8 mouse cellular contexts compared by ENCODE assay signal in the genomic region with DNA sequence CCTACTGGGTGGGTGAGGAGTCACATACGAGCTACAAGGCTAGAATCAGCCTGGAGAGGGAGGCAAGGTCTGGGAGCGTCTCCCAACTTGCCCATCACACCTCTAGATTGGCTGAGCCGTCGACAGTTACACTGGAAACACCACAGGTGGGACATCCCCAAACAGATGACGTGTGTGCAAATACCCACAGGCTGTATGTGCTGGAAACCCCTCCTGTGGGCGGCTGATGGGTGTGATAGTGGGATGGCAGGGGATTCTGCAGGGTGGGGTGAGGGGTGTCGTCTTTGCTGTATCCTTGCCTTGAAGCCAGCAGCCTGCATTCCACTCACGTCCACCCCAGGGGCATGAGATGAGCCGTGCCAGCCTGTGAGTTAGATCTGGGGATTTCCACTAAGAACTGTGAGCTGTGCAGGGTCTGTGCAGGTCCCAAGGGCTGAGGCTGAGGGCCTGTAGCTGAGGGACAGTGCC. TPM values are rescaled to one million over a fixed set of nuclear protein-coding genes. Genes with fewer than 3 reads are reported as not detected.
DNase-seq lines count a peak whose midpoint lies in the region; ATAC-seq and TF ChIP-seq lines count a peak whose summit lies in the region.

No protein-coding gene starts in this region.

- no peaks in the 10 kb centered on the region for H3K9me3 ChIP-seq in forebrain, embryonic 10.5 days
- no peaks in the 10 kb centered on the region for H3K9me3 ChIP-seq in liver, embryonic 11.5 days (ENCODE audit: control insufficient read depth, low read length)
- H3K9me3 ChIP-seq in stomach, postnatal 0 days (ENCODE audit: control insufficient read depth, low read length), result no peaks in the 10 kb centered on the region

- peaks cover 17% of the 10 kb centered on the region for H3K4me1 ChIP-seq in heart, adult 2 months (ENCODE audit: control insufficient read depth, insufficient read depth, low read length)
- peaks cover 49% of the 10 kb centered on the region for H3K4me1 ChIP-seq in forebrain, embryonic 10.5 days
- peaks cover 17% of the 10 kb centered on the region for H3K4me1 ChIP-seq in liver, embryonic 11.5 days (replicated peaks; ENCODE audit: control insufficient read depth, insufficient read depth, low read length)
- H3K4me1 ChIP-seq in stomach, postnatal 0 days (replicated peaks; ENCODE audit: control insufficient read depth, insufficient read depth), result peaks cover 10% of the 10 kb centered on the region

- 45% methylated on average over 9 of the region's 9 CpGs for WGBS in heart, adult 2 months
- WGBS in forebrain, embryonic 10.5 days, result 78% methylated on average over 9 of the region's 9 CpGs
- 62% methylated on average over 9 of the region's 9 CpGs for WGBS in liver, embryonic 11.5 days
- WGBS in stomach, postnatal 0 days, result 37% methylated on average over 9 of the region's 9 CpGs

- DNase-seq in heart, adult 2 months, result no peak
- no peak for DNase-seq in heart, adult 8-10 months (ENCODE audit: low spot score)
- no peak for DNase-seq in forebrain, embryonic 10.5 days (ENCODE audit: extremely low spot score, low spot score)
- no peak for DNase-seq in liver, embryonic 11.5 days (ENCODE audit: low spot score)
- DNase-seq in stomach, postnatal 0 days (ENCODE audit: low spot score), result peak; percentile 22
- DNase-seq in right cerebral cortex, adult 18-20 months, result no peak
- no peak for DNase-seq in thymus, postnatal 0 days (ENCODE audit: low spot score)

- no peak for TF ChIP-seq EP300 in heart, adult 2 months (IDR thresholded peaks at IDR 0.05; ENCODE audit: insufficient read depth, low read depth, low read length)
- no peak for TF ChIP-seq EP300 in stomach, postnatal 0 days (optimal IDR thresholded peaks at IDR 0.05)

- TF ChIP-seq POLR2A in heart, adult 2 months (IDR thresholded peaks at IDR 0.05; ENCODE audit: insufficient read depth, low read depth, low read length), result no peak

- no peaks in the 10 kb centered on the region for H3K27me3 ChIP-seq in heart, adult 2 months (ENCODE audit: control insufficient read depth, insufficient read depth, low read length)
- H3K27me3 ChIP-seq in forebrain, embryonic 10.5 days (ENCODE audit: poor library complexity, severe bottlenecking), result peaks cover 28% of the 10 kb centered on the region
- peaks cover 18% of the 10 kb centered on the region for H3K27me3 ChIP-seq in liver, embryonic 11.5 days (replicated peaks; ENCODE audit: control insufficient read depth, insufficient read depth, low read length)
- H3K27me3 ChIP-seq in stomach, postnatal 0 days (ENCODE audit: control insufficient read depth, insufficient read depth, low read length), result no peaks in the 10 kb centered on the region

- peak; percentile 55 for ATAC-seq in CD4-positive, CD25-positive, alpha-beta regulatory T cell, adult 4 months
- no peak for ATAC-seq in liver, embryonic 11.5 days (replicated peaks; ENCODE audit: low FRiP score)
- ATAC-seq in stomach, postnatal 0 days (ENCODE audit: low FRiP score, low TSS enrichment), result no peak; the same call in 1 of the 2 replicates

- H3K4me2 ChIP-seq in liver, embryonic 11.5 days, result peak overlapping the region; percentile 58
- H3K4me2 ChIP-seq in stomach, postnatal 0 days (replicated peaks; ENCODE audit: low read depth), result peak overlapping the region; percentile 65

- intact Hi-C loops in heart, adult 2 months (cut with DNase I), result loop anchor here (5.0 kb wide), 1 partner anchor 38 kb away; a partner anchor contains a TSS

- H3K9ac ChIP-seq in heart, adult 2 months (ENCODE audit: low read depth, low read length), result peak overlapping the region; percentile 71
- peak overlapping the region; percentile 63 for H3K9ac ChIP-seq in liver, embryonic 11.5 days (ENCODE audit: low read depth, low read length)
- H3K9ac ChIP-seq in stomach, postnatal 0 days (ENCODE audit: low read length), result peak overlapping the region; percentile 68

- no peaks in the 10 kb centered on the region for H3K36me3 ChIP-seq in heart, adult 2 months (ENCODE audit: control insufficient read depth, insufficient read depth, low read length)
- H3K36me3 ChIP-seq in forebrain, embryonic 10.5 days (replicated peaks), result peaks cover 35% of the 10 kb centered on the region
- no peaks in the 10 kb centered on the region for H3K36me3 ChIP-seq in liver, embryonic 11.5 days (ENCODE audit: control insufficient read depth, insufficient read depth, low read length)
- H3K36me3 ChIP-seq in stomach, postnatal 0 days (ENCODE audit: control insufficient read depth, insufficient read depth, low read length), result no peaks in the 10 kb centered on the region

- H3K79me2 ChIP-seq in heart, adult 2 months (replicated peaks; ENCODE audit: control insufficient read depth, insufficient read depth, low read length), result no peaks in the 10 kb centered on the region

- H3K27ac ChIP-seq in heart, adult 2 months, result peak overlapping the region; percentile 82
- peak overlapping the region; percentile 91 for H3K27ac ChIP-seq in forebrain, embryonic 10.5 days
- H3K27ac ChIP-seq in liver, embryonic 11.5 days (ENCODE audit: low read depth, low read length), result no peak overlapping the region
- peak overlapping the region; percentile 90 for H3K27ac ChIP-seq in stomach, postnatal 0 days (replicated peaks)

- no peak for TF ChIP-seq CTCF in heart, adult 2 months (IDR thresholded peaks at IDR 0.05)
- TF ChIP-seq CTCF in stomach, postnatal 0 days (IDR thresholded peaks at IDR 0.05; ENCODE audit: low read depth), result peak; percentile 21; the same call in 1 of the 2 replicates

- peak overlapping the region; percentile 72 for H3K4me3 ChIP-seq in heart, adult 2 months
- peak overlapping the region; percentile 59 for H3K4me3 ChIP-seq in forebrain, embryonic 10.5 days
- peak overlapping the region; percentile 51 for H3K4me3 ChIP-seq in liver, embryonic 11.5 days (ENCODE audit: low read depth, low read length)
- peak overlapping the region; percentile 55 for H3K4me3 ChIP-seq in stomach, postnatal 0 days (ENCODE audit: low read depth, low read length)

RNA-seq across cellular contexts. Expression of a gene that starts 4.7 kb away (rescaled TPM):
- under 1 TPM in 1 of 2 experiments, not detected in 1; 0.31 TPM for total RNA-seq in heart, adult 2 months (2021)
- 0.80 and 0.82 TPM in 2 replicates for polyA plus RNA-seq in heart, adult 2 months (2012; rRNA removed)
- total RNA-seq in heart, adult 8-10 months (2022), result under 1 TPM in 2 of 4 experiments, not detected in 2; 0.25 to 0.75 TPM
- polyA plus RNA-seq in CD4-positive, CD25-positive, alpha-beta regulatory T cell, adult 4 months (2017; shearing (Covaris generic)), result 100 to 1,000 TPM; 745 to 823 TPM
- 0.72 and 1.1 TPM in 2 replicates for polyA plus RNA-seq in forebrain, embryonic 10.5 days (2016; fragmentation: Nextera tagmentation; extraction: Ambion mirVana)
- 0.92 and 1.0 TPM in 2 replicates for polyA plus RNA-seq in liver, embryonic 11.5 days (2014; fragmentation: Nextera tagmentation; extraction: Ambion mirVana)
- polyA plus RNA-seq in stomach, postnatal 0 days (2015; fragmentation: Nextera tagmentation; extraction: Ambion mirVana), result 2.2 and 3.3 TPM in 2 replicates
- 13.9 and 14.8 TPM in 2 replicates for polyA plus RNA-seq in thymus, postnatal 0 days (2015; fragmentation: Nextera tagmentation; extraction: Ambion mirVana)

RNA-seq across cellular contexts. Expression of a gene that starts 17.0 kb away (rescaled TPM):
- not detected for total RNA-seq in heart, adult 2 months (2021)
- polyA plus RNA-seq in heart, adult 2 months (2012; rRNA removed), result 1.1 and 1.4 TPM in 2 replicates
- total RNA-seq in heart, adult 8-10 months (2022), result not detected
- polyA plus RNA-seq in CD4-positive, CD25-positive, alpha-beta regulatory T cell, adult 4 months (2017; shearing (Covaris generic)), result 1,000 to 10,000 TPM; 1,065 to 1,393 TPM
- polyA plus RNA-seq in forebrain, embryonic 10.5 days (2016; fragmentation: Nextera tagmentation; extraction: Ambion mirVana), result 0.72 and 1.1 TPM in 2 replicates
- polyA plus RNA-seq in liver, embryonic 11.5 days (2014; fragmentation: Nextera tagmentation; extraction: Ambion mirVana), result 0.85 TPM in 1 of 2 replicates, not detected in the other
- 0.21 and 0.48 TPM in 2 replicates for polyA plus RNA-seq in stomach, postnatal 0 days (2015; fragmentation: Nextera tagmentation; extraction: Ambion mirVana)
- 7.9 and 9.5 TPM in 2 replicates for polyA plus RNA-seq in thymus, postnatal 0 days (2015; fragmentation: Nextera tagmentation; extraction: Ambion mirVana)

RNA-seq across cellular contexts. Expression of a gene that starts 28.5 kb away (rescaled TPM):
- not detected for total RNA-seq in heart, adult 2 months (2021)
- polyA plus RNA-seq in heart, adult 2 months (2012; rRNA removed), result 0.32 and 1.1 TPM in 2 replicates
- total RNA-seq in heart, adult 8-10 months (2022), result under 1 TPM in 1 of 4 experiments, not detected in 3; 0.28 TPM
- polyA plus RNA-seq in CD4-positive, CD25-positive, alpha-beta regulatory T cell, adult 4 months (2017; shearing (Covaris generic)), result under 1 TPM; 0.35 to 0.81 TPM
- polyA plus RNA-seq in forebrain, embryonic 10.5 days (2016; fragmentation: Nextera tagmentation; extraction: Ambion mirVana), result 0.10 and 0.41 TPM in 2 replicates
- polyA plus RNA-seq in liver, embryonic 11.5 days (2014; fragmentation: Nextera tagmentation; extraction: Ambion mirVana), result 0.12 and 0.56 TPM in 2 replicates
- polyA plus RNA-seq in stomach, postnatal 0 days (2015; fragmentation: Nextera tagmentation; extraction: Ambion mirVana), result 2.7 TPM in 2 replicates
- 0.27 and 0.35 TPM in 2 replicates for polyA plus RNA-seq in thymus, postnatal 0 days (2015; fragmentation: Nextera tagmentation; extraction: Ambion mirVana)

RNA-seq across cellular contexts. Expression of a gene that starts 38.0 kb away (rescaled TPM):
- 10 to 100 TPM; 79.2 to 91.0 TPM for total RNA-seq in heart, adult 2 months (2021)
- 23.7 and 37.1 TPM in 2 replicates for polyA plus RNA-seq in heart, adult 2 months (2012; rRNA removed)
- total RNA-seq in heart, adult 8-10 months (2022), result 100 to 1,000 TPM in 1 of 4 experiments, 10 to 100 TPM in 3; 72.8 to 103 (median 87.1) TPM
- polyA plus RNA-seq in CD4-positive, CD25-positive, alpha-beta regulatory T cell, adult 4 months (2017; shearing (Covaris generic)), result 100 to 1,000 TPM; 528 to 589 TPM
- 134 and 135 TPM in 2 replicates for polyA plus RNA-seq in forebrain, embryonic 10.5 days (2016; fragmentation: Nextera tagmentation; extraction: Ambion mirVana)
- polyA plus RNA-seq in liver, embryonic 11.5 days (2014; fragmentation: Nextera tagmentation; extraction: Ambion mirVana), result 130 TPM in 2 replicates
- polyA plus RNA-seq in stomach, postnatal 0 days (2015; fragmentation: Nextera tagmentation; extraction: Ambion mirVana), result 129 and 137 TPM in 2 replicates
- polyA plus RNA-seq in thymus, postnatal 0 days (2015; fragmentation: Nextera tagmentation; extraction: Ambion mirVana), result 187 and 194 TPM in 2 replicates

RNA-seq across cellular contexts. Expression of a gene that starts 38.2 kb away (rescaled TPM):
- total RNA-seq in heart, adult 2 months (2021), result 1 to 10 TPM; 2.5 to 3.0 TPM
- 2.7 and 3.6 TPM in 2 replicates for polyA plus RNA-seq in heart, adult 2 months (2012; rRNA removed)
- 1 to 10 TPM; 2.6 to 3.2 (median 2.8) TPM for total RNA-seq in heart, adult 8-10 months (2022)
- 1 to 10 TPM in 1 of 2 experiments, under 1 TPM in 1; 0.92 to 1.3 TPM for polyA plus RNA-seq in CD4-positive, CD25-positive, alpha-beta regulatory T cell, adult 4 months (2017; shearing (Covaris generic))
- polyA plus RNA-seq in forebrain, embryonic 10.5 days (2016; fragmentation: Nextera tagmentation; extraction: Ambion mirVana), result 12.7 and 14.0 TPM in 2 replicates
- polyA plus RNA-seq in liver, embryonic 11.5 days (2014; fragmentation: Nextera tagmentation; extraction: Ambion mirVana), result 12.1 and 13.0 TPM in 2 replicates
- polyA plus RNA-seq in stomach, postnatal 0 days (2015; fragmentation: Nextera tagmentation; extraction: Ambion mirVana), result 9.0 and 9.4 TPM in 2 replicates
- 8.4 and 10.7 TPM in 2 replicates for polyA plus RNA-seq in thymus, postnatal 0 days (2015; fragmentation: Nextera tagmentation; extraction: Ambion mirVana)

Comparison
In these comparisons a context has a peak if more than half of its experiments do, and no peak if none do; other contexts are left out.
1. RNA of a gene that starts 4.7 kb away (polyA plus RNA-seq): 745 to 823 TPM in CD4-positive, CD25-positive, alpha-beta regulatory T cell, adult 4 months; 13.9 to 14.8 TPM in thymus, postnatal 0 days, 2.2 to 3.3 TPM in stomach, postnatal 0 days, 0.92 to 1.0 TPM in liver, embryonic 11.5 days, 0.80 to 0.82 TPM in heart, adult 2 months and 0.72 to 1.1 TPM in forebrain, embryonic 10.5 days; every median in the first group is over 10 times any median in the second.
2. RNA of a gene that starts 17.0 kb away (polyA plus RNA-seq): 1,065 to 1,393 TPM in CD4-positive, CD25-positive, alpha-beta regulatory T cell, adult 4 months; 7.9 to 9.5 TPM in thymus, postnatal 0 days, 1.1 to 1.4 TPM in heart, adult 2 months, 0.85 TPM in liver, embryonic 11.5 days, 0.72 to 1.1 TPM in forebrain, embryonic 10.5 days and 0.21 to 0.48 TPM in stomach, postnatal 0 days; every median in the first group is over 100 times any median in the second.
3. Peak in every context shown above with its lines, with median percentiles within 50 percentile points of each other: H3K4me3 ChIP-seq and H3K9ac ChIP-seq.